Comparison of ENCODE assay signal across 14 mouse cellular contexts in the genomic region with DNA sequence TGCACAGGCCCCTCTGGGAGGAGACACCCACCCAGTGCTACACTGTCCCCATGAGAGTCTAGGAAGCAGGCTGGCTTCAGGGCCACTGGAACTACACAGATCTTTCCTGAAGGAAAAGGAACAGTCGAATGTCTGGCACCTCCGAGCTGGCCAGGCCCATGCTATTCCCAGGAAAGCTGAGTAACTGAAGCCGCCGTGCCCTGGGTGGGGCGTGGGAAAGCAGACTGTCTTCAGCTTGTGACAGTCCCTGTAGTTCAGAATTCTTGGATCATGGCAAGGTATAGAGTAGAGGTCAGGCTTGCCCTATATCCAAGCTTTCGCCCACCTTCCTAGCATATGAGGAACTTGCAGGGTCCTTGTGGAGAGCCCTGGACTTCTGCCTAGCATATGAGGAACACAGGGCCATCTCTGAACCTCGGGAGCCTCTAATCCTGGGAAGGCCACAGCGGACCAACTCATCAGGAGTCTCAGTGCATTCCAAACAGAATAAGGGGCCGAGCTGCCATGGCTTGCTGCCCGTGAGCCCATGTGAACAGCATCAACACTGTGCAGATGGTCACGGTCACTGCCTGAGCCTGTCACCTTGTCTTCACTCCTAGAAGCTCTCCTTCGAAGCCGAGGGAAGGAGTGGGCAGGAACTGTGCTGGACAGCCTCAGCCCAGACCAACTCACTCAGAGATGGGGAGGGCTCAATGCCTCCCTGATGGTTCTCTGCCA. TPM values are rescaled to one million over a fixed set of nuclear protein-coding genes. Genes with fewer than 3 reads are reported as not detected.
DNase-seq lines count a peak whose midpoint lies in the region; ATAC-seq and TF ChIP-seq lines count a peak whose summit lies in the region.
"Had no signal": no experiment of that assay in that cellular context is flagged by ENCODE, and none has a peak within 500 bp of the region (broad histone marks: within the 10 kb centered on the region; RNA-seq: fewer than 3 reads in every experiment).

No protein-coding gene starts in this region.

- peak; percentile 74 for DNase-seq in brain, adult 2 months (ENCODE audit: low read depth, low spot score)
- DNase-seq in cerebellum, adult 2 months = peak; percentile 62 to 72
- DNase-seq in adrenal gland, adult 18-20 months (ENCODE audit: low spot score in 2 of 2) = no peak
- no peak for DNase-seq in adrenal gland, adult 2 months
- DNase-seq: right cerebral cortex, postnatal 25 days; thymus, postnatal 14 days had no signal

- H3K9me3 ChIP-seq in heart, embryonic 14.5 days (ENCODE audit: control insufficient read depth, low read length) = no peaks in the 10 kb centered on the region
- no peaks in the 10 kb centered on the region for H3K9me3 ChIP-seq in heart, embryonic 11.5 days (replicated peaks; ENCODE audit: control insufficient read depth, low read length)
- no peaks in the 10 kb centered on the region for H3K9me3 ChIP-seq in embryonic facial prominence, embryonic 13.5 days
- H3K9me3 ChIP-seq: megakaryocyte, embryonic 14.5 days had no signal

- peaks cover 0 to 4% of the 10 kb centered on the region in 2 experiments; a peak in 1 of 4 replicates for H3K4me1 ChIP-seq in heart, embryonic 14.5 days (ENCODE audit: control insufficient read depth in 2 of 2, insufficient read depth in 2 of 2, low read length in 2 of 2)
- H3K4me1 ChIP-seq in heart, embryonic 11.5 days (ENCODE audit: control insufficient read depth, insufficient read depth, low read length) = no peaks in the 10 kb centered on the region
- peaks cover 75% of the 10 kb centered on the region for H3K4me1 ChIP-seq in cerebellum, adult 2 months (ENCODE audit: control insufficient read depth, insufficient read depth, low read length)
- H3K4me1 ChIP-seq in embryonic facial prominence, embryonic 13.5 days = peaks cover 95% of the 10 kb centered on the region

- no peak overlapping the region for H3K4me2 ChIP-seq in heart, embryonic 14.5 days (ENCODE audit: low read length)
- no peak overlapping the region for H3K4me2 ChIP-seq in heart, embryonic 11.5 days
- H3K4me2 ChIP-seq in embryonic facial prominence, embryonic 13.5 days = no peak overlapping the region
- H3K4me2 ChIP-seq: liver, embryonic 11.5 days had no signal

- peaks cover 73% of the 10 kb centered on the region for H3K36me3 ChIP-seq in heart, embryonic 14.5 days (ENCODE audit: control insufficient read depth, insufficient read depth, low read length)
- peaks cover 18% of the 10 kb centered on the region for H3K36me3 ChIP-seq in heart, embryonic 11.5 days (ENCODE audit: control insufficient read depth, insufficient read depth, low read length)
- peaks cover 62% of the 10 kb centered on the region for H3K36me3 ChIP-seq in embryonic facial prominence, embryonic 13.5 days

- no peak for TF ChIP-seq POLR2A in cerebellum, adult 2 months (IDR thresholded peaks at IDR 0.05; ENCODE audit: borderline replicate concordance, insufficient read depth, low read length)

- no peak overlapping the region for H3K4me3 ChIP-seq in heart, embryonic 14.5 days (ENCODE audit: control insufficient read depth in 1 of 2, insufficient read depth in 1 of 2, low read depth in 1 of 2, low read length in 2 of 2)
- H3K4me3 ChIP-seq in heart, embryonic 11.5 days (ENCODE audit: low read depth, low read length) = no peak overlapping the region
- H3K4me3 ChIP-seq in cerebellum, adult 2 months (replicated peaks; ENCODE audit: insufficient read depth, low read depth, low read length) = no peak overlapping the region
- H3K4me3 ChIP-seq in embryonic facial prominence, embryonic 13.5 days = no peak overlapping the region
- H3K4me3 ChIP-seq: megakaryocyte, embryonic 14.5 days had no signal

- 0 out of 2 replicates have a peak, but pooled peaks have one; percentile 10 for ATAC-seq in heart, embryonic 14.5 days (ENCODE audit: insufficient number of reproducible peaks, insufficient read depth, low FRiP score, low read depth)
- no peak for ATAC-seq in heart, embryonic 11.5 days (replicated peaks; ENCODE audit: insufficient number of reproducible peaks, low FRiP score, low TSS enrichment)
- no peak for ATAC-seq in embryonic facial prominence, embryonic 13.5 days (ENCODE audit: insufficient number of reproducible peaks, insufficient read depth, low FRiP score, low TSS enrichment, low read depth)
- ATAC-seq in megakaryocyte-erythroid progenitor cell, adult 5-6 weeks (replicated peaks; ENCODE audit: low FRiP score, low TSS enrichment, poor library complexity, severe bottlenecking) = no peak
- ATAC-seq: forebrain, embryonic 16.5 days had no signal

- WGBS in heart, embryonic 14.5 days = 68% methylated on average over 13 of the region's 13 CpGs
- WGBS in heart, embryonic 11.5 days (ENCODE audit: insufficient replicate concordance) = 84% methylated on average over 13 of the region's 13 CpGs
- 21% methylated on average over 13 of the region's 13 CpGs for WGBS in cerebellum, adult 2 months
- 56% methylated on average over 13 of the region's 13 CpGs for WGBS in embryonic facial prominence, embryonic 13.5 days

- no peak overlapping the region for H3K9ac ChIP-seq in heart, embryonic 14.5 days (ENCODE audit: low read length)
- no peak overlapping the region for H3K9ac ChIP-seq in heart, embryonic 11.5 days (ENCODE audit: low read depth, low read length)
- H3K9ac ChIP-seq in embryonic facial prominence, embryonic 13.5 days = peak overlapping the region; percentile 32; the same call in 1 of the 2 replicates

- no peaks in the 10 kb centered on the region for H3K27me3 ChIP-seq in heart, embryonic 14.5 days (ENCODE audit: control insufficient read depth, insufficient read depth, low read length)
- no peaks in the 10 kb centered on the region for H3K27me3 ChIP-seq in heart, embryonic 11.5 days (ENCODE audit: control insufficient read depth, insufficient read depth, low read length)
- H3K27me3 ChIP-seq in cerebellum, adult 2 months (ENCODE audit: control insufficient read depth, insufficient read depth, low read length) = no peaks in the 10 kb centered on the region
- H3K27me3 ChIP-seq in embryonic facial prominence, embryonic 13.5 days = no peaks in the 10 kb centered on the region
- H3K27me3 ChIP-seq: megakaryocyte, embryonic 14.5 days had no signal

- TF ChIP-seq CTCF in cerebellum, adult 2 months (IDR thresholded peaks at IDR 0.05; ENCODE audit: borderline replicate concordance, insufficient read depth, low read depth, low read length) = no peak

- H3K27ac ChIP-seq in heart, embryonic 14.5 days (replicated peaks in 1 of 2; ENCODE audit: control insufficient read depth in 1 of 2, insufficient read depth in 1 of 2, low read depth in 2 of 2, low read length in 2 of 2) = no peak overlapping the region
- no peak overlapping the region for H3K27ac ChIP-seq in heart, embryonic 11.5 days (ENCODE audit: low read depth, low read length)
- peak overlapping the region; percentile 15; the same call in 1 of the 2 replicates for H3K27ac ChIP-seq in cerebellum, adult 2 months (ENCODE audit: insufficient read depth, low read length)
- H3K27ac ChIP-seq in embryonic facial prominence, embryonic 13.5 days = peak overlapping the region; percentile 90
- H3K27ac ChIP-seq: kidney, postnatal 0 days had no signal

RNA-seq across cellular contexts. Expression of gene Pqlc2, which starts 44.6 kb away (rescaled TPM):
- 8.0 and 8.3 TPM in 2 replicates for polyA plus RNA-seq in heart, embryonic 14.5 days (2014; fragmentation: Nextera tagmentation; extraction: Ambion mirVana)
- polyA plus RNA-seq in heart, embryonic 11.5 days (2014; fragmentation: Nextera tagmentation; extraction: Ambion mirVana) = 11.3 and 12.8 TPM in 2 replicates
- polyA plus RNA-seq in cerebellum, adult 2 months (2012; rRNA removed) = 42.3 and 44.4 TPM in 2 replicates
- 14.9 and 16.7 TPM in 2 replicates for polyA plus RNA-seq in embryonic facial prominence, embryonic 13.5 days (2015; fragmentation: Nextera tagmentation; extraction: Ambion mirVana)
- total RNA-seq in megakaryocyte-erythroid progenitor cell, adult 5-6 weeks (2014; fragmentation: Nextera tagmentation) = 2.3 and 3.1 TPM in 2 replicates
- total RNA-seq in megakaryocyte-erythroid progenitor cell, adult 5-6 weeks (2017) = 4.0 and 6.6 TPM in 2 replicates
- total RNA-seq in adrenal gland, adult 18-20 months (2021) = 1 to 10 TPM; 8.8 to 9.2 TPM
- 1 to 10 TPM; 9.2 to 9.5 TPM for total RNA-seq in adrenal gland, adult 2 months (2021)
- 28.2 and 30.1 TPM in 2 replicates for polyA plus RNA-seq in adrenal gland, adult 2 months (2012; rRNA removed)

RNA-seq across cellular contexts. Expression of gene Akr7a5, which starts 44.6 kb away (rescaled TPM):
- 61.9 and 62.6 TPM in 2 replicates for polyA plus RNA-seq in heart, embryonic 14.5 days (2014; fragmentation: Nextera tagmentation; extraction: Ambion mirVana)
- 51.1 and 53.7 TPM in 2 replicates for polyA plus RNA-seq in heart, embryonic 11.5 days (2014; fragmentation: Nextera tagmentation; extraction: Ambion mirVana)
- 22.3 and 25.3 TPM in 2 replicates for polyA plus RNA-seq in cerebellum, adult 2 months (2012; rRNA removed)
- polyA plus RNA-seq in embryonic facial prominence, embryonic 13.5 days (2015; fragmentation: Nextera tagmentation; extraction: Ambion mirVana) = 91.9 and 121 TPM in 2 replicates
- 32.1 and 33.8 TPM in 2 replicates for total RNA-seq in megakaryocyte-erythroid progenitor cell, adult 5-6 weeks (2014; fragmentation: Nextera tagmentation)
- total RNA-seq in megakaryocyte-erythroid progenitor cell, adult 5-6 weeks (2017) = 8.8 and 14.8 TPM in 2 replicates
- total RNA-seq in adrenal gland, adult 18-20 months (2021) = 10 to 100 TPM; 59.3 to 71.3 TPM
- 10 to 100 TPM; 59.7 to 61.3 TPM for total RNA-seq in adrenal gland, adult 2 months (2021)
- 131 and 157 TPM in 2 replicates for polyA plus RNA-seq in adrenal gland, adult 2 months (2012; rRNA removed)

Comparison
In these comparisons a context has a peak if more than half of its experiments do, and no peak if none do; other contexts are left out.
1. H3K27ac ChIP-seq: peak in cerebellum, adult 2 months (single experiment) and embryonic facial prominence, embryonic 13.5 days (single experiment); none in heart, embryonic 14.5 days (0 of 2) and heart, embryonic 11.5 days (single experiment).
2. DNase-seq: peak in brain, adult 2 months (single experiment) and cerebellum, adult 2 months (2 of 2); none in adrenal gland, adult 18-20 months (0 of 2) and adrenal gland, adult 2 months (single experiment).